Mouse (Mus musculus): ENCODE measurements around the gene Svopl. TPM values are rescaled to one million over a fixed set of nuclear protein-coding genes. Genes with fewer than 3 reads are reported as not detected.

The Svopl gene
- 3.1 and 3.2 TPM in 2 replicates for polyA plus RNA-seq (2015; fragmentation: Nextera tagmentation; extraction: Ambion mirVana)

- H3K27ac ChIP-seq, result peak within 1 kb of the TSS; percentile 22; the same call in 1 of the 2 replicates
- H3K4me1 ChIP-seq, result peaks cover 41% of the 10 kb centered on the region
- H3K9ac ChIP-seq, result no peak within 1 kb of the TSS
- peak; percentile 66 for ATAC-seq (ENCODE audit: low FRiP score, low read depth)
- H3K36me3 ChIP-seq, result no peaks in the 10 kb centered on the region
- WGBS, result 5% methylated on average over 6 of the region's 6 CpGs
- H3K4me2 ChIP-seq (replicated peaks), result peak within 1 kb of the TSS; percentile 39
- 0 out of 2 replicates have a peak, but pooled peaks cover 3% of the 10 kb centered on the region for H3K9me3 ChIP-seq
- H3K4me3 ChIP-seq, result no peak within 1 kb of the TSS
- no peaks in the 10 kb centered on the region for H3K27me3 ChIP-seq
Observed at GRCm38 (mm10) chr6:38046838-38047237, at the start of gene Svopl. Gene Svopl, minus strand, starts transcription at chr6:38046996.

DNA sequence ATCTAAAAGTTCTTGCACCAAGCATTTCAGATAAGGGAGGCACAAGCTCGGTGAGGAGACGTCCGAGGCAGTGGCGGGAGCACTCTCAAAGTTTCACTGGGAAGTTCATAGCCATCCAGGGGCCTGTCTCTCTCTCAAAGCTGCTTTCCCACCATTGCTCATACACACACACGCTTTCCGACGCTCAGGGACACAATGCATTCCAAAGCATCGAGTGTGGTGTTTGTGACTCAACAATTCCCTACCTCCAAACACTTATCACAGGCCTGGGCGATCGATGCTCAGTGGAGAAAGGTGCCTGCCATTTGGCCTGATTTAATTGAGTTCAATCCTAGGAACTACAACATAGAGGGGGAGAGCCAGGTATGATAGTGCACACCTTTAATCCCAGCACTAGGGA is 47.9 kb upstream of the Svopl start:
- no peak for ATAC-seq (ENCODE audit: low FRiP score, low read depth)
- 0 out of 2 replicates have a peak, but pooled peaks cover 3% of the 10 kb centered on the region for H3K4me1 ChIP-seq
- WGBS, result 91% methylated on average over 10 of the region's 10 CpGs
- H3K9ac ChIP-seq, result no peak overlapping the region
- H3K9me3 ChIP-seq, result no peaks in the 10 kb centered on the region; the same call in 1 of the 2 replicates
- H3K27ac ChIP-seq, result no peak overlapping the region
- no peaks in the 10 kb centered on the region for H3K36me3 ChIP-seq
- no peak overlapping the region for H3K4me3 ChIP-seq
- H3K27me3 ChIP-seq, result no peaks in the 10 kb centered on the region
- H3K4me2 ChIP-seq (replicated peaks), result no peak overlapping the region

DNA sequence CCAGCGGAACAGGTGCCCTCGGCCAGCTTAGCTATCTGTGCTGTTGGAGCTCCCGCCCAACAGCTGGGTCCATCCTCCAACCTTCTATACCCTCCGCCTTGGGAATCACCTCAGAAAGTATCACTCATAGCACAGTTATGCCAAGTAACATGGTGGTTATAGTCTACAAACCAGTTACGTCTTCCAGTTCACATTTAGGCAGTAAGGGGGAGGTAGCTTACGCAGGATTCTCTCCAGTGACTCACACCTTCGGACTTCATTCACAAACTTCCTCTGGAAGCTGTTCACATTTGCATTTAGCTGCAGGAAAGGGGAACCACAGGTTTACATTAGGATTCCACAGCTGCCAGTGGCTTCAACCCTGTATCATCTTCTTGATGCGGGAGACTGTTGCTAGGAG is 45.7 kb upstream of the Svopl start:
- no peak for ATAC-seq (ENCODE audit: low FRiP score, low read depth)
- H3K9me3 ChIP-seq, result no peaks in the 10 kb centered on the region
- H3K4me2 ChIP-seq (replicated peaks), result no peak overlapping the region
- no peak overlapping the region for H3K9ac ChIP-seq
- no peak overlapping the region for H3K4me3 ChIP-seq
- WGBS, result 91% methylated on average over 8 of the region's 8 CpGs
- H3K4me1 ChIP-seq, result 0 out of 2 replicates have a peak, but pooled peaks cover 3% of the 10 kb centered on the region
- no peaks in the 10 kb centered on the region for H3K36me3 ChIP-seq
- no peak overlapping the region for H3K27ac ChIP-seq
- H3K27me3 ChIP-seq, result no peaks in the 10 kb centered on the region

- Histone ChIP-seq H3K36me3 (no peaks in the 10 kb centered on the region), H3K9me3 (no peaks in the 10 kb centered on the region), H3K4me3 (no peak overlapping the region), H3K27me3 (no peaks in the 10 kb centered on the region), H3K4me2 (replicated peaks) (no peak overlapping the region), H3K9ac (no peak overlapping the region), H3K27ac (no peak overlapping the region), H3K4me1 (peaks cover 5% of the 10 kb centered on the region)
- WGBS, result 71% methylated on average over 9 of the region's 9 CpGs
- ATAC-seq (ENCODE audit: low FRiP score, low read depth), result no peak
Observed at GRCm38 (mm10) chr6:38087242-38088026, 40.6 kb upstream of the Svopl start.

- WGBS, result 26% methylated on average over 4 of the region's 4 CpGs
- no peak overlapping the region for H3K27ac ChIP-seq
- no peaks in the 10 kb centered on the region for H3K9me3 ChIP-seq
- H3K4me3 ChIP-seq, result no peak overlapping the region
- H3K4me1 ChIP-seq, result peaks cover 16% of the 10 kb centered on the region
- no peaks in the 10 kb centered on the region for H3K27me3 ChIP-seq
- no peaks in the 10 kb centered on the region for H3K36me3 ChIP-seq
- no peak overlapping the region for H3K4me2 ChIP-seq (replicated peaks)
- ATAC-seq (ENCODE audit: low FRiP score, low read depth), result no peak
- H3K9ac ChIP-seq, result no peak overlapping the region
Observed at GRCm38 (mm10) chr6:38083204-38083603, 36.4 kb upstream of the Svopl start.

GRCm38 (mm10) chr6:38081727-38082341 is 35.0 kb upstream of the Svopl start:
- Histone ChIP-seq H3K4me2 (replicated peaks) (no peak overlapping the region), H3K27ac (peak overlapping the region; percentile 28; the same call in 1 of the 2 replicates), H3K4me1 (peaks cover 16% of the 10 kb centered on the region), H3K9ac (no peak overlapping the region), H3K27me3 (no peaks in the 10 kb centered on the region), H3K4me3 (no peak overlapping the region), H3K36me3 (no peaks in the 10 kb centered on the region), H3K9me3 (no peaks in the 10 kb centered on the region)
- peak; percentile 53 for ATAC-seq (ENCODE audit: low FRiP score, low read depth)
- 52% methylated on average over 11 of the region's 11 CpGs for WGBS

- no peaks in the 10 kb centered on the region for H3K27me3 ChIP-seq
- H3K36me3 ChIP-seq, result no peaks in the 10 kb centered on the region
- no peak overlapping the region for H3K4me3 ChIP-seq
- no peak overlapping the region for H3K27ac ChIP-seq
- peaks cover 16% of the 10 kb centered on the region for H3K4me1 ChIP-seq
- 73% methylated on average over 4 of the region's 4 CpGs for WGBS
- no peak overlapping the region for H3K4me2 ChIP-seq (replicated peaks)
- H3K9ac ChIP-seq, result no peak overlapping the region
- peaks cover 1% of the 10 kb centered on the region; the same call in 1 of the 2 replicates for H3K9me3 ChIP-seq
- no peak for ATAC-seq (ENCODE audit: low FRiP score, low read depth)
Observed at GRCm38 (mm10) chr6:38080364-38080763, 33.6 kb upstream of the Svopl start.

GRCm38 (mm10) chr6:38073592-38073991 is 26.8 kb upstream of the Svopl start:
- no peak for ATAC-seq (ENCODE audit: low FRiP score, low read depth)
- Histone ChIP-seq H3K9me3 (peaks cover 12% of the 10 kb centered on the region), H3K4me2 (replicated peaks) (no peak overlapping the region), H3K27me3 (no peaks in the 10 kb centered on the region), H3K36me3 (no peaks in the 10 kb centered on the region), H3K9ac (no peak overlapping the region), H3K4me1 (no peaks in the 10 kb centered on the region), H3K27ac (no peak overlapping the region), H3K4me3 (no peak overlapping the region)
- 86% methylated on average over 3 of the region's 3 CpGs for WGBS

- no peak for ATAC-seq (ENCODE audit: low FRiP score, low read depth)
- 86% methylated on average over 5 of the region's 5 CpGs for WGBS
- peaks cover 12% of the 10 kb centered on the region for H3K9me3 ChIP-seq
- no peaks in the 10 kb centered on the region for H3K27me3 ChIP-seq
- H3K4me2 ChIP-seq (replicated peaks), result no peak overlapping the region
- H3K36me3 ChIP-seq, result no peaks in the 10 kb centered on the region
- no peaks in the 10 kb centered on the region for H3K4me1 ChIP-seq
- no peak overlapping the region for H3K4me3 ChIP-seq
- no peak overlapping the region for H3K27ac ChIP-seq
- no peak overlapping the region for H3K9ac ChIP-seq
Observed at GRCm38 (mm10) chr6:38072137-38072796, 25.5 kb upstream of the Svopl start.

DNA sequence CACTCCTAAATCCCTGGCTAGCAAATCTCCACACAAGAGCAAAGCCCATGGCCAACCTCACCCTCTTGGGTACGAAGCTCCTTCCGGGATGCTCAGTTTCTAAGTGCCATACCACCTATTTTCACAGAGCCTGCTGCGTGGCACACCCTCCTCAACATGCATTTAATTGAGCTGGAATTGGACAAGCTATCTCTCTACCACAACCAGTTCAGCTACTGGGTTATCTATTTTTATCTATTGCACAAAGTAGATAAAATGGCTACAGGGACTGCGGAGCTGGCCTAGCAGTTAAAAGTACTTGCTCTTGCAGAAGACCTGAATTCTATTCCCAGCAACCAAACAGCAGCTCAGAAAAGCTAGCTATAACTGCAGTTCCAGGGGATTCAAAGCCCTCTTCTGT is 24.5 kb upstream of the Svopl start:
- Histone ChIP-seq H3K4me2 (replicated peaks) (no peak overlapping the region), H3K27me3 (no peaks in the 10 kb centered on the region), H3K36me3 (no peaks in the 10 kb centered on the region), H3K4me1 (no peaks in the 10 kb centered on the region), H3K9ac (no peak overlapping the region), H3K4me3 (no peak overlapping the region), H3K9me3 (peaks cover 12% of the 10 kb centered on the region), H3K27ac (no peak overlapping the region)
- ATAC-seq (ENCODE audit: low FRiP score, low read depth), result no peak
- 90% methylated on average over 4 of the region's 4 CpGs for WGBS

GRCm38 (mm10) chr6:38066215-38066614 is 19.4 kb upstream of the Svopl start:
- Histone ChIP-seq H3K4me2 (replicated peaks) (no peak overlapping the region), H3K9me3 (peaks cover 6% of the 10 kb centered on the region), H3K4me3 (no peak overlapping the region), H3K27me3 (no peaks in the 10 kb centered on the region), H3K36me3 (no peaks in the 10 kb centered on the region), H3K4me1 (peaks cover 10% of the 10 kb centered on the region), H3K27ac (no peak overlapping the region), H3K9ac (no peak overlapping the region)
- 0 out of 2 replicates have a peak, but pooled peaks have one; percentile 77 for ATAC-seq (ENCODE audit: low FRiP score, low read depth)
- 9% methylated on average over 5 of the region's 5 CpGs for WGBS

GRCm38 (mm10) chr6:38065501-38066122 is 18.8 kb upstream of the Svopl start:
- Histone ChIP-seq H3K4me1 (peaks cover 10% of the 10 kb centered on the region), H3K27me3 (no peaks in the 10 kb centered on the region), H3K9ac (no peak overlapping the region), H3K4me2 (replicated peaks) (no peak overlapping the region), H3K36me3 (no peaks in the 10 kb centered on the region), H3K4me3 (no peak overlapping the region), H3K9me3 (peaks cover 6% of the 10 kb centered on the region), H3K27ac (no peak overlapping the region)
- 64% methylated on average over 11 of the region's 11 CpGs for WGBS
- ATAC-seq (ENCODE audit: low FRiP score, low read depth), result no peak
